Mouse (Mus musculus) hindbrain, embryonic 14.5 days (tissue): ENCODE measurements around the gene Pole. TPM values are rescaled to one million over a fixed set of nuclear protein-coding genes. Genes with fewer than 3 reads are reported as not detected.

Experiments used
- ATAC-seq: fragments of 200-750 bp; cut with Nextera tagmentation; 2 replicates; pipeline ENCODE4 v1.8.0; 2017; ENCODE audit warnings: moderate number of reproducible peaks, mild to moderate bottlenecking, moderate TSS enrichment, moderate library complexity; ENCODE audit not compliant: low FRiP score
- DNase-seq: peaks from one replicate; pipeline ENCODE4 v3.0.0-alpha.2; 2015; ENCODE audit warnings: low spot score
- H3K27ac ChIP-seq: fragments of 300-500 bp; sonication (generic); 2 replicates; pipeline ENCODE4 v1.5.1; 2014; ENCODE audit warnings: mild to moderate bottlenecking, moderate library complexity
- H3K27me3 ChIP-seq: fragments of 300-500 bp; sonication (generic); 2 replicates; pipeline ENCODE4 v1.6.1; 2014; ENCODE audit warnings: mild to moderate bottlenecking, low read length, mixed read lengths; ENCODE audit not compliant: control insufficient read depth, insufficient read depth
- H3K36me3 ChIP-seq: fragments of 300-500 bp; sonication (generic); replicated peaks from 2 replicates; pipeline ENCODE4 v1.6.1; 2014; ENCODE audit not compliant: control insufficient read depth, insufficient read depth
- H3K4me1 ChIP-seq: fragments of 300-500 bp; sonication (generic); replicated peaks from 2 replicates; pipeline ENCODE4 v1.6.1; 2014; ENCODE audit warnings: antibody characterized with exemption, low read length, mixed read lengths; ENCODE audit not compliant: control insufficient read depth, insufficient read depth
- H3K4me2 ChIP-seq: fragments of 300-500 bp; sonication (generic); replicated peaks from 2 replicates; pipeline ENCODE4 v1.6.1; 2014; ENCODE audit warnings: mild to moderate bottlenecking, moderate library complexity
- H3K4me3 ChIP-seq: fragments of 300-500 bp; sonication (generic); replicated peaks from 2 replicates; pipeline ENCODE4 v1.5.1; 2014; ENCODE audit warnings: mild to moderate bottlenecking, low read length
- H3K9ac ChIP-seq: fragments of 300-500 bp; sonication (generic); 2 replicates; pipeline ENCODE4 v1.6.1; 2014
- H3K9me3 ChIP-seq: fragments of 300-500 bp; sonication (generic); 2 replicates; pipeline ENCODE4 v1.6.1; 2016; ENCODE audit warnings: low read length; ENCODE audit not compliant: control insufficient read depth
- WGBS: fragments of 180-500 bp; shearing (Covaris S2); extraction: QIAGEN DNeasy Blood & Tissue Kit; methylation state at CpG from one replicate; pipeline ENCODE4 v1.1.7; 2014; 5-methylcytosine and 5-hydroxymethylcytosine counted together
- polyA plus RNA-seq: library from polyadenylated mRNA; unstranded; fragments of >200 nt; fragmentation: Nextera tagmentation; extraction: Ambion mirVana; gene quantifications from 2 replicates; pipeline ENCODE4 v1.2.1, GENCODE M21; 2014

Pole gene
- polyA plus RNA-seq, 1 experiment from 2014 or later = 8.2 TPM

- Histone ChIP-seq H3K4me2 (no peak overlapping the region), H3K27ac (no peak overlapping the region), H3K4me3 (no peak overlapping the region), H3K9ac (no peak overlapping the region), H3K27me3 (peaks cover 16% of the 10 kb centered on the region), H3K9me3 (no peaks in the 10 kb centered on the region), H3K4me1 (0 out of 2 replicates have a peak, but pooled peaks cover 5% of the 10 kb centered on the region), H3K36me3 (no peaks in the 10 kb centered on the region)
- ATAC-seq = no peak
- 93% methylated on average over 2 of the region's 2 CpGs for WGBS
- no peak for DNase-seq
These were observed 4.1 kb upstream of the Pole start for GRCm38 (mm10) chr5:110281984-110282383.

GRCm38 (mm10) chr5:110284536-110284935 is 1.6 kb upstream of the Pole start:
- WGBS = 5% methylated on average over 4 of the region's 4 CpGs
- Histone ChIP-seq H3K4me2 (no peak overlapping the region), H3K27me3 (peaks cover 16% of the 10 kb centered on the region), H3K4me3 (no peak overlapping the region), H3K27ac (no peak overlapping the region), H3K36me3 (no peaks in the 10 kb centered on the region), H3K9me3 (no peaks in the 10 kb centered on the region), H3K9ac (no peak overlapping the region), H3K4me1 (0 out of 2 replicates have a peak, but pooled peaks cover 5% of the 10 kb centered on the region)
- DNase-seq (no peak), ATAC-seq (no peak)

GRCm38 (mm10) chr5:110285156-110285555 is 950 bp upstream of the Pole start:
- Histone ChIP-seq H3K27me3 (peaks cover 16% of the 10 kb centered on the region), H3K4me1 (0 out of 2 replicates have a peak, but pooled peaks cover 5% of the 10 kb centered on the region), H3K4me3 (peak overlapping the region; percentile 58), H3K4me2 (peak overlapping the region; percentile 88), H3K9ac (0 out of 2 replicates have a peak overlapping the region, but pooled peaks have one; percentile 63), H3K27ac (no peak overlapping the region), H3K36me3 (no peaks in the 10 kb centered on the region), H3K9me3 (no peaks in the 10 kb centered on the region)
- DNase-seq (no peak), ATAC-seq (no peak)
- WGBS = 13% methylated on average over 15 of the region's 15 CpGs

- Histone ChIP-seq H3K4me2 (peak overlapping the region; percentile 88), H3K4me3 (peak overlapping the region; percentile 58), H3K27ac (no peak overlapping the region), H3K9me3 (no peaks in the 10 kb centered on the region), H3K27me3 (peaks cover 16% of the 10 kb centered on the region), H3K9ac (peak overlapping the region; percentile 63), H3K36me3 (peaks cover 9% of the 10 kb centered on the region; the same call in 1 of the 2 replicates), H3K4me1 (0 out of 2 replicates have a peak, but pooled peaks cover 5% of the 10 kb centered on the region)
- peak; percentile 77; the same call in 1 of the 2 replicates for ATAC-seq
- peak; percentile 27 for DNase-seq
- 3% methylated on average over 30 of the region's 31 CpGs for WGBS
These were observed 459 bp downstream of the Pole start for GRCm38 (mm10) chr5:110286446-110287083.

- no peak overlapping the region for H3K4me3 ChIP-seq
These were observed 974 bp downstream of the Pole start for GRCm38 (mm10) chr5:110287084-110287475.

GRCm38 (mm10) chr5:110291649-110292048 is 5.5 kb downstream of the Pole start:
- Histone ChIP-seq H3K9me3 (no peaks in the 10 kb centered on the region), H3K4me3 (no peak overlapping the region), H3K27ac (no peak overlapping the region), H3K4me2 (no peak overlapping the region), H3K36me3 (peaks cover 24% of the 10 kb centered on the region; the same call in 1 of the 2 replicates), H3K9ac (no peak overlapping the region), H3K4me1 (no peaks in the 10 kb centered on the region), H3K27me3 (no peaks in the 10 kb centered on the region)
- 91% methylated on average over 1 of the region's 1 CpGs for WGBS
- DNase-seq (no peak), ATAC-seq (no peak)

More at GRCm38 (mm10) chr5:110287084-110287475, 974 bp downstream of the Pole start:
- ATAC-seq = no peak
- H3K4me2 ChIP-seq = peak overlapping the region; percentile 88; the same call in 1 of the 2 replicates
- H3K9me3 ChIP-seq = no peaks in the 10 kb centered on the region
- H3K27me3 ChIP-seq = peaks cover 16% of the 10 kb centered on the region
- H3K4me1 ChIP-seq = 0 out of 2 replicates have a peak, but pooled peaks cover 5% of the 10 kb centered on the region
- no peak overlapping the region for H3K27ac ChIP-seq
- no peak for DNase-seq
- H3K36me3 ChIP-seq = peaks cover 12% of the 10 kb centered on the region; the same call in 1 of the 2 replicates
- no peak overlapping the region for H3K9ac ChIP-seq
- WGBS = 75% methylated on average over 2 of the region's 2 CpGs

GRCm38 (mm10) chr5:110296637-110297036 is 10.5 kb downstream of the Pole start:
- ATAC-seq = no peak
- 97% methylated on average over 1 of the region's 1 CpGs for WGBS

GRCm38 (mm10) chr5:110300591-110300990 is 14.5 kb downstream of the Pole start:
- Histone ChIP-seq H3K4me1 (no peaks in the 10 kb centered on the region), H3K9ac (no peak overlapping the region), H3K4me2 (no peak overlapping the region), H3K9me3 (no peaks in the 10 kb centered on the region), H3K4me3 (no peak overlapping the region), H3K27ac (no peak overlapping the region), H3K36me3 (peaks cover 59% of the 10 kb centered on the region), H3K27me3 (no peaks in the 10 kb centered on the region)
- no peak for DNase-seq
- WGBS = 100% methylated on average over 2 of the region's 2 CpGs
- ATAC-seq = no peak

More at GRCm38 (mm10) chr5:110296637-110297036, 10.5 kb downstream of the Pole start:
- no peaks in the 10 kb centered on the region for H3K4me1 ChIP-seq
- no peaks in the 10 kb centered on the region for H3K9me3 ChIP-seq
- no peak overlapping the region for H3K4me3 ChIP-seq
- no peak for DNase-seq
- H3K27me3 ChIP-seq = no peaks in the 10 kb centered on the region
- H3K27ac ChIP-seq = no peak overlapping the region
- no peak overlapping the region for H3K4me2 ChIP-seq
- peaks cover 46% of the 10 kb centered on the region for H3K36me3 ChIP-seq
- no peak overlapping the region for H3K9ac ChIP-seq

- no peak overlapping the region for H3K9ac ChIP-seq
- DNase-seq (no peak), ATAC-seq (no peak)
- H3K4me2 ChIP-seq = no peak overlapping the region
- H3K4me3 ChIP-seq = no peak overlapping the region
- H3K36me3 ChIP-seq = peaks cover 31% of the 10 kb centered on the region
- H3K27me3 ChIP-seq = no peaks in the 10 kb centered on the region
- H3K27ac ChIP-seq = no peak overlapping the region
- H3K9me3 ChIP-seq = no peaks in the 10 kb centered on the region
- 93% methylated on average over 7 of the region's 7 CpGs for WGBS
- H3K4me1 ChIP-seq = no peaks in the 10 kb centered on the region
These were observed 22.8 kb downstream of the Pole start for GRCm38 (mm10) chr5:110308861-110309260.
